Mouse (Mus musculus): ENCODE measurements at regions not wholly inside any gene's neighbourhood (a gene's known extent, or its start where the extent isn't known, plus 50 kb on each side); places are given as distances from the start of the nearest gene placed in this dataset.

DNA sequence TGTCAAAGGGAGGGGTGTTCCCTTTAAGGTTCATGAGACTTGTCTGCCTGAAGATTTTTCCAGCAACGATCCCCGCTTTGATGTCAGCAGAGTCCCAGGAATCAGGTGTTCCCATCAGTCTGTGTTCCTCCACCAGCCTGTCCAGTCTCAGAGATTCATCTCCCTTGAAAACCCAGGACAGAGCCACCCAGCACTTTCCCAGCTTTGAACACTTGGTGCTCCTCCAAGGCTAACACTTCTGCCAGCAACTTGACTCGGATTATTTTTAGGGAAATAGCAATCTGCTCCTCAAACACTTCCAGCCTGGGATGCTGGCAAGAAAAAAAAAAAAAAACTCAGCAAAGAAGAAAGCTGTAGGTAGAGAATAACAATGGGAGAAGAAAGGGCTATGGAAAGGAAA is 170.7 kb downstream of the Dyrk2 start:
- TF ChIP-seq CTCF (IDR thresholded peaks at IDR 0.05; ENCODE audit: low read depth) (no peak), EP300 (IDR thresholded peaks at IDR 0.05; ENCODE audit: low read depth) (no peak)

All from liver, embryonic 14.5 days (tissue).